Mouse (Mus musculus) adrenal gland, adult 2 months (tissue): ENCODE results near the gene Trpv2. TPM values are rescaled to one million over a fixed set of nuclear protein-coding genes. Genes with fewer than 3 reads are reported as not detected.

Experiments
- DNase-seq: peaks from one replicate; pipeline ENCODE4 v3.0.0; 2021
- long read RNA-seq: library from polyadenylated mRNA; stranded (forward); transcript quantifications from one replicate; pipeline ENCODE4 v2.0.0, GENCODE M21; 2021
- polyA plus RNA-seq: library from polyadenylated mRNA; depleted of rRNA; stranded (reverse); fragments of >200 nt; gene quantifications from 2 replicates; pipeline ENCODE4 v1.2.3, GENCODE M21; 2012; rRNA removed
- total RNA-seq, 2 experiments: library from RNA; stranded (reverse); gene quantifications; 2 replicates each; pipeline ENCODE4 v1.2.3; 2021

The Trpv2 gene
- total RNA-seq (1 to 10 TPM; 2.7 to 4.2 TPM), polyA plus RNA-seq (2.7 and 3.9 TPM in 2 replicates)
- long read RNA-seq, partial matches to known transcripts, result 6 of 8 reads
- long read RNA-seq, other reads (novel, unspliced or antisense), result 2 of 8 reads

DNA sequence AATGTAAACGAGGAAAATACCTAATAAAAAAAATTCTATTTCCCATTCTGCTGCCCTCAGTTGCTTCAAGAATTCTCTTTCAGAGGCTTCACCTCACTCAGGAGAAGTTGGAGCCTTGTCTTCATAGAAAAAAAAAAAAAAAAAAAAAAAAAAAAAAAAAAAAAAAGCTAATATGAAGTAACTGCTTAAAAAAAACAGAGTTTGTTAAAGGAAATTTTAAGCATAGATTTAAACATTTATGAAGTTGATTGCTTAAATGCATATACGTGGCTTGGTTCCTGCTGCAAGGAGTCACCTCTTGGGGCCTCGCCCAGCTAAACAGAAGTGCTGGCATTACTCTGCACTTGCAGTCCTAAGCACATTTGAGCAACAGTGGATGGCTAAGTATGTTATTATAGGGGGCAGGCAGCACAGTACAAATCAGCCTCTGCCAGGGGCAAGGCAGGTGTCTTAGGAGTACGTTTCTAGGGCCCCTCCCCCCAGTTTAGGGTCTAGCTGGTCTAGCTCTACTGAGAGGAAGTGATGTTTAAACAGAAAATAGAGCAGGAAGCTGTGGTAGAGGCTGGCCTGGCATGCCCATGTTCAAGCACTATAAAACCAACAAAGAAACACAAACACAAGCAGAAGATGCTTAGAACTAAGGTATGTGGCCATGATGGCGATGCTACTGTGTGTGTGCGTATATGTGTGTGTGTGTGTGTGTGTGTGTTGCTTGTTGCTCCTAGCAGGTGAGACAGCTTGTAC is at the start of gene Trpv2:
Gene Trpv2 (plus strand): TSS at position 528 of the 744 bp plus-strand sequence.
- no peak for DNase-seq

DNA sequence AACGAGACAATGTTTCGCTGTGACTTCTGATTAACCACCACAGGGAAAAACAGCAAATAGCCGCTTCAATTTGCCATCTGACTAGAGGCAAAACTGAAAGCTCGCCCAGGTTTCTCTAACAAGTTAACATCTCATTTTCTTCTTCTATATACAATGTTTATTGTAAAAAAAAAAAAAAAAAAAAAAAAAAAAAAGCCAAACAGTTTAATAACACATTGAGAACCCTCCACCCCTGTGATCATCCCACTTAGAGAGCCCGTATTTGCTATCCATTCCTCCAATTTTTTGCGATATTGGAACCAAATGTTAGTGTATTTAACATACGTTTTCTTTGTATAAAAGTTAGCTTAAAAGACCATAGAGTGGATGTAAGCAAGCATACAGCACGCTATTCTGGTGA is 37.2 kb upstream of the Trpv2 start:
- no peak for DNase-seq

DNA sequence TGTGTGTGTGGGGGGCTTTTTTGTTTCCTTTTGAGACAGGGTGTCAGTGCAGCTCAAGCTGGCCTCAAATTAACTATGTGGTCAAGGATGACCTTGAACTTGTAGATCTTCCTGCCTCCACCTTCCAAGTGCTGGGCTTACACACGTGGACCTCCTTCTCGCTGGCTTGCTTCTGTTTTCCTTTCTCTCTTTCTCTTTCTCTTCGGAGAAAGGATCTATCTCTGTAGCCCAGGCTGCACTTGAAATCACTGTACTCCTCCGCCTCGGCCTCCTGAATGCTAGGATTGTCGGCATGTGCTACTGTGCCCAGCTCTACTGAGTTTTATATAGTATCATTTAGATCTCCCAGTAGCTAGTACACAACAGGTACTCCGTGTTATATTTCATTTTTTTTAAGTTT is 36.7 kb upstream of the Trpv2 start:
- DNase-seq, result no peak

DNA sequence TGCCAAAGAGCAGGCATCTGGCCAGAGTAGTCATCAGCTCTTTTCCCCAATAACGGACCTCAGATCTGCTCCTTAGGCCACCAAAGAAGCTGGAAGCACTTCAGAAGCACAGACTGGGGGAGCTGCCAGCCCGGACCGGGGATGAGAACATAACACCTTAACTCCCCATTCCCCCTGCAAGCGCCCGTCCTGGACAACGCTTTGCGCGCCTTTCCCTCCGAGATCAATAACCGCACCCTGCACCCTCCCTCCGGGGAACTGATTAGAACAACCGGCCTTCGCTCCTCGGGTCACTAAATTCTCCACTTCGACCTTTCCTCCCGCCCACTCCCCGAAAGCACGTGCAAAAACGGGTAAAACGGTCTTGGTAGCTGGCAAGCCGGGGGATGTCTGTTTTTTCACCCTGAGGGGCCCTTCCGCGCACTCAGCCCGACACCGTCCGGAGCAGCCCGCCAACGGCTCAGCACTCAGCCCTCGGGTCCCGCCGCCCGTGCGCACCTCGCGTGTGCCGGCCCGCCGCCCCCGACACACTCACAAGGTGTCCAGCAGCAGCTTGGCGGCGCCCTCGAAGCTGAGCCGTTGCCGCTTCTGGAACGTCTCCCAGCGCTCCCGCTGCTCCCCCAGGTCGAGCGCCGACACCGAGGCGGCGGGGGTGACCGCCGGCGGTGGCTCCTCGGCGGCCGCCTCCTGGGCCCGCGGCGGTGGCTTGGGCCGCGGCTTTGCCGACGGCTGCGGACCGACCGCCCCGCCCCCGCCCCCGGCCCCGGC is 35.8 kb upstream of the Trpv2 start:
- DNase-seq, result peak; percentile 81

DNA sequence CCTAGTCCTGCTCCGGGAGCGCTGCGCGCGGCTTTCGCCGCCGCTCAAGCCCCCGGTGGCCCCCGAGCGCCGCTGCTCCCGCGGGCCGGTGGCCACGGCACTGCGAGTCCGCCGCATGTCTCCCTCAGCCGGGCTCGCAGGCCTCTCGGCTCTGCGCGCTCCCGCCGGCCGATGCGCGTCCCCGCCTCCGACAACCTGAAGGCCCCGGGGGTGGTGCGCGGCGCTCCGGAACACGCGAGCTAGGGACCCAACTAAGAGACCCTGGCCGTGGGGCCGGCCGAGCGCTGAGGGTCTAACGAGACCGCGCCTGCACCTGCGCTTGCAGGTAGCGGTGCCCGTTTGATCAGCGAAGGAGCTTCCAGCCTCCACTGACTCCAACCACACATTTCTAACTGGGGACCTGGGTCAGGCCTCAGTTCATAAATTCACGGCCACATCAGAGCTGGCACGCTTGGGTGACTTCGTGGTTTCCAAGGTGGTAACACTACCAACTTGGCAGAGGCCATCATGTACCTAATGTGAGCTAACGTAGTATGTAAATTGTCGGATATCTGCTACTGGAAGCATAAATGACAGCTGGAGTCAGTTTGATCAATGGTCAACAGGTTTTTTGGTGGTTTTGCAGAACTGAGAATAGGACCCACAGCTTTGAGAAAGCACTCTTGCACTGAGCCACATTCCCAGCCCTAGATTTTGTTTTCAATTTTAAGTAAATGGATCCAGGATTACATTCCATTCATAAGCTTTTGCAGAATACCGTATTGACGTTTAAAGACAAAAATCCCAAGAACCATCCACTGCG is 35.0 kb upstream of the Trpv2 start, which contains the start of gene Cenpv:
Gene Cenpv (minus strand): TSS at position 173 of the 802 bp plus-strand sequence.
- peak; percentile 90 for DNase-seq

DNA sequence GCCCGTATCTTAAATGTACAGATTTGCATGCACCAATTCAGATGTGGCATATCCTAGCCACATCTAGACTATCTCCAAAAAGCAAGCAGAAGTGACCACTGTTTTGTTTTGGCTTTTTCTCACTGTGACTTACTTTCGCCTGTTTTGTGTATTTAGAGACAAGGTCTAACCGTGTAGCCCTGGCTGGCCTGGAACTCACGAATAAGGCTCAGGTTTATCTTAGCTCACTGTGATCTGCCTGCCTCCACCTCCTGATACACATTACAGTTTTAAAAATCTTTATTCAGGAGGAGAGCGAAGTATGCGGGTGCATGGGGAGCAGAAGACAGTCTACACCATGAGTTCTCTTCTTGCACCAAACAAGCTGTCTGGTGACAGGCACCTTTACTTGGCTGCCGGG is 34.1 kb upstream of the Trpv2 start:
- DNase-seq, result no peak

DNA sequence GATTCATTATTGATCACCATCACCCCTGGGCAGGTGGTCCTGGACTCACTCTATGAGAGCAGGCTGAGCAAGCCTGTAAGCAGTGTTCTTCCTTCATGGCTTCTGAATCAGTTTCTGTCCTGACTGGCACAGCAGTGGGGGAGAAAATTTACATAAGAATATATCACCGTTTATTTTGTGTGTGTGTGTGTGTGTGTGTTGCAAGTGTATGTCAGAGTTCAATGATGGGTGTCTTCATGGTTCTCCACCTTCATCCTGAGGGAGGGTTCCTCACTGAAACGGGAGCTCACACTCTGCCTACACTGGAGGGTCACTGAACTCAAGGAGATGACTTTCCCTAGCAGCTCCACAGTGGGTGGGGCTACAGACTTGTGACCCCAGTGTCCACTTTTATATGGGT is 33.3 kb upstream of the Trpv2 start:
- DNase-seq, result no peak

DNA sequence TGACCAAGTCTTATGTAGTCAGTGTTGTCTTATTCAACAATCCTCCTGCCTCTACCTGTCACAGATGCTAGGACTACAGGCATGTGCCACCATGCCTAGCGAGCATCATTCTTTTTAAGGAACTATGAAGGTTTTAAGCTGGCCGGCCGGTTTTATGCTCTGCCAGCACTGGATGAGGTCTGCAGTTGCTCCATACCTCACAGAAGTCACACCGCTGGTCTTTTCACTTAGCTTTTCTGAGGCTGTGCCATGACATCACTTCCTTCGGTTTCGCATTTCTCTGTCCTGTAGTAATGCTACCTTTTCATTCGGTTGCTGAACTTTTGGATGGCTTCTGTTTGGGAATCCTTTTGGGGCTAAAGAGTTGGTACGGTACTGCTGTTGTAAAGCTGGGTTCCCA is 32.7 kb upstream of the Trpv2 start:
- DNase-seq, result no peak

DNA sequence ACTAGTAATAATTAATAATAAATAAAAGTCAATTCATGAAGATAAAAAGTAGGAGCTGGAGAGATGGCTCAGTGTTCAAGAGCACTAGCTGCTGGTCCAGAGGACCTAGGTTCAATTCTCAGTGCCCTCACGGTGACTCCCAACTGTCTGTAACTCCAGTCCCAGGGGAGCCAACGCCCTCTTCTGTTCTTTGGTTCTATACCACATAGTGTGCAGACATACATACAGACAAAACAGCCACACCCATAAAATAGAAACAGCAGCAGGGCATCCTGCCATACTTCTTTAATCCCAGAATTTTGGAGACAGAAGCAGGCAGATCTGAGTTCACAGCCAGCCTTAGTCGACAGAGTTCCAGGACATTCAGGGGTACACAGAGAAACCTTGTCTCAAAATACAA is 30.3 kb upstream of the Trpv2 start:
- no peak for DNase-seq

DNA sequence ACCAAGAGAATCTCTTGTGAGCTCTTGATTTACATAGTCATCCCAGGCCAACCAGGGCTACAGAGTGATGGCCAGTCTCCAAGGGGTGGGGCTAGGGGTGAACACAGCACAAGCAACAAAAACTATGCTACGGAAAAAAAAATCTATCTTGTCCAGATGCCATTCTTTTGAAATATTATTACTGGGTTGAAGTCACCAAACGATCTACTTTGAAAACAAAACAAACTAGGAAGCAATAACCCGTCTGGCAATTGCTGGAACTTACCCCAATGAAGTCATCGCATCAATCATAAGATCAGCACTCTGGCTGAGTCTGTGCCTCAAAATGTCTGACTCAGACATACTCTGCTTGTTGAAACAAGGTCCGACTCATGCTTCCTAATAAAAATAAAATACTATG is 24.5 kb upstream of the Trpv2 start:
- DNase-seq, result peak; percentile 91

DNA sequence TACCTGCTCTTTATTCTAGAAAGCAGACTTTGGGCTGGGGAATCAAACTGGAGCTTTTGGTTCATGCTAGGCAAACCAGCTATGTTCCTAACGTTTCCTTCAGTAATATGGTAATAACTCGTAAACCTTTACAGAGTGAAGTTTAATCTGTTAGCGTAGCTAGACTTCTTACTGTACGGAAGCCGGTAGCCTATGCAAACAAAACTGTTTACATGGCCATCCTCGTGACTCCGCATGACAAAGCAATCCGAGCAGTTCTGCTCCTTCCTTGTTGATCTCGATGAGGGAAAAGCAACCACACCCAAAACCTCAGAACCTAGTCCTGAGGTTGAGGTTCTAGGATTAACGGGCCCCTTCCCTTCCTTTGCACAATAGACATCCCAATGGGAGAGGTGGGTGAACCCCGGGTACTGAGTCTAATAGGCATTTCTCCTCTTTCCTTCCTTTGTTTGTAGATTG is 24.0 kb upstream of the Trpv2 start:
- peak; percentile 66 for DNase-seq

DNA sequence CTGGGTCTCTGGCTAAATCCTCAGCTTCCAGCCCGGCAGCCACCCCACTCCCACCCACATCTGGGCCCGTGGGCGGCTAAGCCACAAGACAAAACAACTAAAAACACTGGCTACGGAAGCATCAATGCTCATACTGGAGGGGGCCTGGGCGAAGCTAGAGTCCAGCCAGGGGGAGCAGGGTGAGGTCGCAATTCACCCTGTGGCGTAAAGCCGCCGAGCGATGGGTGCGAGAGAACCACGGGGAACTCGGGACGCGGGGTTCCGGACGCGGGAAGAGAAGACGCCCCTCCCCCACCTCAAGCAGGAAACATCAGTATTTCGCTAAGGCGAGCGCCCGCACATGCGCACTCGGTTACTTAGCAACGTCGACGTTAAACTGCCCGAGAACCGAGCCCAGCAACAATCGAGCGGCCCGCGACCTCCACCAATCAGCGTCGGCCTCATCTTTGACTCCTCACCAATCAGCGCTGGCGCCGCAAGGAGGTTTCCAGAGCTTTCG is 23.5 kb upstream of the Trpv2 start, which contains the start of gene Ubb:
Gene Ubb (plus strand): TSS at position 445 of the 499 bp plus-strand sequence.
- peak; percentile 99 for DNase-seq

DNA sequence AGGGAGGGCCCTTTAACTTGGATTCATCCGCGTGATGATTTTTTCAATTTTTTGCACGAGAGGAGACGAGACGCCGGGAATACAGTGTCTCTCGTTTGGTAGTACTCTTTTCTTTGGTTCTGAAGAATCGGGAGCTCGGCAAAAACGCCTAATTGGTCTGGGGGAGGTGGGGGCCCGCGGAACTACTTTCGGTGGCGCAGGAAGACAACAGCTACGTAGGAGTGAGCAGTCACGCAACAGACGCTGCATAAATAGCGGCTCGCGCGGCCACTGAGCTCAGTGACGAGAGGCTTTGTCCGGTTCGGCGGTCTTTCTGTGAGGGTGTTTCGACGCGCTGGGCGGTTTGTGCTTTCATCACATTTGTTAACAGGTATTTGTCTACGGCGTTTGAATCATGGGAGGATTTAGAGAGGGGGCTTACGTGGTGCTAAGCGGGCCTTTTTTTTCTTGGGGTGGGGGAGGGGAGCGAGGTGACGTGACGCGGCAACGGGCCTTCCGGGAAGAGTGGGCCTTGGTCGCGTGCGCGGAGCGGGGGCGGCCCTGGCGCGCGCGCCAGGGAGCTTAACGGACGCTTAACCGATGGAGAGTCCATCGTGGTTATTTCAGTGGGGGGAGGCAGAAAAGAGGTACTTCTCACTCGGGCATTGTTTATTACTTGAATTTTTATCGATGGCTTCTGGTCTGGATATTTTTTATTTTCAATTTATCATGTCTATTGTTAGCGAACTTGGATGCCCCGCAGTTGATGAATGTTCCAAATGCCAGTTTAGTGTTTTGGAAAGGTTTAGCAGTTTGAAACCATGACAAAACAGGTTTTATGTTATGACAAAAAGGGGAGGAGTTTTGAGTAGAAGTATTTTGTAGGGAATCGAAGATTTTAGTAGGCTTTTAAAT is 22.8 kb upstream of the Trpv2 start:
- peak; percentile 91 for DNase-seq

DNA sequence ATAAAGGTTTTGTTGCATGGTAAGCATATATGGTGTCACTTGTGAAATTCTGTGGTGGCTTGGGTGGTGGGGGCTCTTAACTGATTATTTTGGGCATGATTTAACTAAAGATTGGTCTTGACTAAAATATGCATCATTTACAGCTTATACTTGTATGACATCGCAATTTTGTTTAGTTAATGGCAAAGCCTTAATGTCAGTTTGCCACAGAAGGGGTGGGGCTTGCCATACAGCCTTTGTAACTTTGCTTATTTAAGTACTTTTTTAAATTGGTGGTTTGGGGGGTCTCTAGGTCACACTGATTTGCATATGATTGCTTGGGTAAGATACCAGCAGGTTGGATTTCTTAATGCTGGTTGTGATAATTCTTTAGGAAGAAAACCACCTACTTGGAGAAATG is 21.1 kb upstream of the Trpv2 start:
- DNase-seq, result no peak

DNA sequence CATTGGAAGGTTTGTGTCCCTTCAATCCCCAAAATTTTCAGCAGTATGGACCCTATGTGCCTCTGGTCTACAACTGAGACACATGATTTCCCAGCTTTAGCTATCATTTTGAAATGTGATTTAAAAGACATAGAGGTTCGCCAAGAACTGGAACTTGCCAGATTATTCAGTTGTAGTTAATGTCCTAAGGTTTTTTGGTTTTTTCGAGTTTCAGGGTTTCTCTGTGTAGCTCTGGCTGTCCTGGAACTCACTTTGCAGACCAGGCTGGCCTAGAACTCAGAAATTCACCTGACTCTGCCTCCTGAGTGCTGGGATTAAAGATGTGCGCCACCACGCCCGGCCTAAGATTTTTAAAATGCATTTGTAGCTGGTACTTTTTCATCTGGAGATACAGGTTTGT is 20.7 kb upstream of the Trpv2 start:
- no peak for DNase-seq

DNA sequence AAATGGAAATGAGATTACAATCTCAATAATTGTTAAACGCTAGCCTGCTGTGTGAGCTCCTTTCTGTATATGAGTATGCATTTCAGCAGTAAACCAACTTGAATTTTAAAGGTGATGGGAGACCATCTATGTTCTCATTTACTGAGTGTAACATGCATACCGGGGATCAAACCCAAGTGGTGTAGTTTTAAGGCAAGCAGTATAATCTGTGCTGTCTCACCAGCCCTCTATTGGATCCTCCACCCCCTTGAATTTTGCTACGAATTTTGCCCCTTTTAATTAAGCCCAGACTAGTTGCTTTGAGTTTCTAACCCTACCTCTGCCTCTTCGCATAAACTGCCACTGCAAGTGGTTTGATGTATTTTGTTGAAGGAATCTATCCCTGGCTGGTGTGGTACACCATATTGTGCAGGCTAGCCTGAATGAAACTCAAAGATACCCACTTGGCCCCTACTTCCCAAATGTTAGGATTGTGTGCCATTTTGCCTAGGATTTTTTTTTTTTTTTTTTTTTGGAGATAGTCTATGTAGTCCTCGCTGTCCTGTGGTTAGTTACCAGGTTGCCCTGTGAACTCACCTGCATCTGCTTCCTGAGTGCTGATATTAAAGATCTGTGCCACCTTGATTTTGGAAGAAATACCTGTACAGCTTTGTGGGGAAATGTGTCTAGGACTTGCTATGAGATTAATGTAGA is 20.0 kb upstream of the Trpv2 start:
- DNase-seq, result no peak

DNA sequence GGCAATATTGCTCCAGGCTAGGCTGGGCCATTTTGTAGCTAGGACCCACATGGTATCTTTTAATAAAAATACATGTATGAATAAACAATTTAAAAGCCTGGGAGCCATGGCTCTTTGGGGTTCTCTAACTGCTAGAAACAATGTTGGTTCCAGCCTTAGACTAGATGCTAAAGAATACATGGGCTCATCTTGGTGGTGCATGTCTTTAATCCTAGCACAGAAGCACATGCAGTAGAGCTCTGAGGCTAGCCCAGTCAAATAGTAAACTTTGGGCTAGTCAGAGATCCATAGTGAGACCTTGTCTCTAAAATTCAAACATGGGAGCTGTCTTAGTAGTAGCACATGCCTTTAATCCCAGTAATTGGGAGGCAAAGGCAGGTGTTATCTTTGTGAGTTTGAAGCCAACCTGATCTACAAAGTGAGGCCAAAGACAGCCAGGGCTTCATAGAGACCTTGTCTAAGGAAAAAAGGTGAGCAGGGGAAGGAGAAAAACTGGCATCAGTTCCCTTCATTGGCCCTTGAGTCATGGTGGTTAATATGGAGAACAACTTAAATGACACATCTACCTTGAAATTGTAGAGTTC is 19.3 kb upstream of the Trpv2 start:
- no peak for DNase-seq

DNA sequence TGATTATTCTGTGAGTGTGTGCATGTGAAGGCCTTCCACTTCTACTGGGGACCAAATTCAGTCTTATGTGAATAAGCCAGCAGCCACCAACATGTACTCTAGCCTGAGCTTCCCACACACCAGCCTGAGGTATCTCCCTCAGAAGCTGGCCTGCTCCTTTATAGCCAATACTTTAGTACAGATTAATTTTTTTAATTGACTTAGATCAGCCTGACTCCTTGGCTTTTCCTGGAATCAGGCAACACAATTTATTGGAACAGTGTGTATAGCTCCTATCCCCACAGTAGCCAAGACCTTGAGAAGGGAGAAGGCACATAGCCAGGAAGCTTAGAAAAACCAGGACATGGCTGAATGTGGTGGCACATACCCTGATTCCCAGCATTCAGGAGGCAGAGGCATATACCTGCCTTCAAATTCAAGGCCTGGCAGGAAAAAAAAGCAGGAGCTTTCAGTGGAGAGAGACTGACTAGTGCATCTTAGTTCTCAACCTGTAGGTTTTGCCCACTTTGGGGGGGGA is 18.3 kb upstream of the Trpv2 start:
- DNase-seq, result peak; percentile 61

DNA sequence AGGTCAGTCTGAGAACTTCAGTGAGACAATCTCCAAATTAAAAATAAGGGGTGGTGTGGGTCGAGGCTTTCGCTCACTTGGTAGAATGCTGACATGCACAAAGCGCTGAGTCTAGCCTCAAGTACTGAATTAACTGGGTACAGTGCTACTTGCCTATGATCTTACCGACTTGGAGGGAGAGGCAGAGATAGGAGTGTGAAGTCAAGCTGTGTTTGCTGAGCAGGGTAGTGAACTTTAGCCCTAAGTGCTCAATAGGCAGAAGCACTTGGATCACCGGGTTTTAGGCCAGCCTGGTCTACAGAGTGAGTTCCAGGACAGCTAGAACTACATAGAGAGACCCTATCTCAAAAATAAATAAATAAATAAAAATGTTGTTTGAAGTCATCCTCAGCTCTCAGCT is 17.1 kb upstream of the Trpv2 start:
- DNase-seq, result no peak

DNA sequence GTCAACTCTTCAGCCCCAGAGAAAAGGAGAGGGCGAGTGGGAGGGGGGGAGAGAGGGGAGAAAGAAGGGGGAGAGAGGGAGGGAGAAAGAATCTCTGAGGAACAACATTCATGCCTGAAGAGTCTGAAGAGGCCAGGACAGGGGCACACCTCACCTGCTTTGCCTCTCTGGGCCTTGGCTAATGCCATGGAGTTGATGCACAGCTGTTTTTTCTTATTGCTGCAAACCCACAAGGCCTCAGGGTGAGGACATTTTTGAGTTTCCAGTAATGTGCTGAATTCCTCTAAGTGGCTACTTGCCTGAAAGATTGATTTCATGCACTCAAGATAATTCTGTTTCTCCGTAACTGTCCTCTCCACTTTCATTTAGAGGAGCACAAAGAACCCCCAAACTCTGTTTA is 16.1 kb upstream of the Trpv2 start:
- DNase-seq, result no peak
